Mouse (Mus musculus) forebrain, embryonic 16.5 days (tissue): Measurements from ENCODE around the gene Vstm5. TPM values are rescaled to one million over a fixed set of nuclear protein-coding genes. Genes with fewer than 3 reads are reported as not detected.

Experiments used
- ATAC-seq: fragments of 200-750 bp; cut with Nextera tagmentation; 2 replicates; pipeline ENCODE4 v1.8.0; 2017; ENCODE audit warnings: mild to moderate bottlenecking, moderate library complexity
- H3K27ac ChIP-seq: fragments of 300-500 bp; sonication (generic); 2 replicates; pipeline ENCODE4 v1.5.1; 2014; ENCODE audit warnings: low read length, control low read depth
- H3K27me3 ChIP-seq: fragments of 300-500 bp; sonication (generic); replicated peaks from 2 replicates; pipeline ENCODE4 v1.6.1; 2014; ENCODE audit warnings: low read length; ENCODE audit not compliant: control insufficient read depth, insufficient read depth
- H3K36me3 ChIP-seq: fragments of 300-500 bp; sonication (generic); 2 replicates; pipeline ENCODE4 v1.6.1; 2014; ENCODE audit not compliant: control insufficient read depth, insufficient read depth
- H3K4me1 ChIP-seq: fragments of 300-500 bp; sonication (generic); replicated peaks from 2 replicates; pipeline ENCODE4 v1.6.1; 2014; ENCODE audit warnings: low read length; ENCODE audit not compliant: control insufficient read depth, insufficient read depth
- H3K4me2 ChIP-seq: fragments of 300-500 bp; sonication (generic); 2 replicates; pipeline ENCODE4 v1.6.1; 2014; ENCODE audit warnings: mild to moderate bottlenecking, low read length, control low read depth
- H3K4me3 ChIP-seq: fragments of 300-500 bp; sonication (generic); replicated peaks from 2 replicates; pipeline ENCODE4 v1.5.1; 2014; ENCODE audit warnings: mild to moderate bottlenecking, low read length, control low read depth
- H3K9ac ChIP-seq: fragments of 300-500 bp; sonication (generic); replicated peaks from 2 replicates; pipeline ENCODE4 v1.6.1; 2014; ENCODE audit warnings: low read depth, low read length, control low read depth
- H3K9me3 ChIP-seq: fragments of 300-500 bp; sonication (generic); 2 replicates; pipeline ENCODE4 v1.6.1; 2016; ENCODE audit warnings: low read length; ENCODE audit not compliant: control insufficient read depth
- WGBS: fragments of 180-500 bp; shearing (Covaris S2); extraction: QIAGEN DNeasy Blood & Tissue Kit; methylation state at CpG from one replicate; pipeline ENCODE4 v1.1.7; 2014; 5-methylcytosine and 5-hydroxymethylcytosine counted together
- polyA plus RNA-seq: library from polyadenylated mRNA; unstranded; fragments of >200 nt; fragmentation: Nextera tagmentation; extraction: Ambion mirVana; gene quantifications from 2 replicates; pipeline ENCODE4 v1.2.1, GENCODE M21; 2015

Gene Vstm5
- polyA plus RNA-seq, 1 experiment from 2014 or later: 12.1 TPM

- Histone ChIP-seq H3K36me3 (peaks cover 10% of the 10 kb centered on the region), H3K27me3 (no peaks in the 10 kb centered on the region), H3K4me3 (peak within 1 kb of the TSS; percentile 63), H3K4me2 (peak within 1 kb of the TSS; percentile 83), H3K27ac (peak within 1 kb of the TSS; percentile 86), H3K9ac (peak within 1 kb of the TSS; percentile 77), H3K4me1 (peaks cover 20% of the 10 kb centered on the region), H3K9me3 (no peaks in the 10 kb centered on the region)
- 1% methylated on average over 56 of the region's 57 CpGs for WGBS
- peak; percentile 99 for ATAC-seq
These were observed 41.0 kb downstream of the Vstm5 start, which contains the start of gene Med17 for GRCm38 (mm10) chr9:15279649-15280490. Med17 (minus strand) TSS chr9:15279931.

- H3K27me3 ChIP-seq: no peaks in the 10 kb centered on the region
- peak overlapping the region; percentile 83 for H3K4me2 ChIP-seq
- 42% methylated on average over 5 of the region's 5 CpGs for WGBS
- peak overlapping the region; percentile 4 for H3K27ac ChIP-seq
- peak overlapping the region; percentile 60 for H3K9ac ChIP-seq
- H3K4me3 ChIP-seq: peak overlapping the region; percentile 63
- no peaks in the 10 kb centered on the region for H3K9me3 ChIP-seq
- H3K36me3 ChIP-seq: peaks cover 4% of the 10 kb centered on the region
- ATAC-seq: peak; percentile 0; the same call in 1 of the 2 replicates
- H3K4me1 ChIP-seq: peaks cover 20% of the 10 kb centered on the region
These were observed 41.6 kb downstream of the Vstm5 start for GRCm38 (mm10) chr9:15280491-15280879.

- Histone ChIP-seq H3K4me3 (no peak overlapping the region), H3K27ac (no peak overlapping the region), H3K9ac (no peak overlapping the region), H3K4me1 (peaks cover 6% of the 10 kb centered on the region), H3K4me2 (no peak overlapping the region), H3K27me3 (no peaks in the 10 kb centered on the region), H3K36me3 (peaks cover 2% of the 10 kb centered on the region; the same call in 1 of the 2 replicates), H3K9me3 (no peaks in the 10 kb centered on the region)
- 64% methylated on average over 3 of the region's 3 CpGs for WGBS
- no peak for ATAC-seq
These were observed 46.6 kb downstream of the Vstm5 start for GRCm38 (mm10) chr9:15285443-15285842.

GRCm38 (mm10) chr9:15287846-15288245 is 49.0 kb downstream of the Vstm5 start:
- peaks cover 3% of the 10 kb centered on the region; the same call in 1 of the 2 replicates for H3K36me3 ChIP-seq
- no peak overlapping the region for H3K4me2 ChIP-seq

GRCm38 (mm10) chr9:15288402-15288801 is 49.6 kb downstream of the Vstm5 start:
- no peaks in the 10 kb centered on the region for H3K4me1 ChIP-seq
- WGBS: 81% methylated on average over 3 of the region's 3 CpGs
- H3K36me3 ChIP-seq: peaks cover 3% of the 10 kb centered on the region; the same call in 1 of the 2 replicates
- ATAC-seq: no peak
- H3K27me3 ChIP-seq: no peaks in the 10 kb centered on the region
- H3K9me3 ChIP-seq: no peaks in the 10 kb centered on the region
- H3K4me3 ChIP-seq: no peak overlapping the region
- no peak overlapping the region for H3K9ac ChIP-seq
- no peak overlapping the region for H3K4me2 ChIP-seq
- no peak overlapping the region for H3K27ac ChIP-seq

More at GRCm38 (mm10) chr9:15287846-15288245, 49.0 kb downstream of the Vstm5 start:
- Histone ChIP-seq H3K27me3 (no peaks in the 10 kb centered on the region), H3K4me3 (no peak overlapping the region), H3K9ac (no peak overlapping the region), H3K4me1 (no peaks in the 10 kb centered on the region), H3K27ac (no peak overlapping the region), H3K9me3 (no peaks in the 10 kb centered on the region)
- ATAC-seq: no peak
- WGBS: 49% methylated on average over 6 of the region's 6 CpGs

GRCm38 (mm10) chr9:15289251-15289650 is 50.4 kb downstream of the Vstm5 start:
- Histone ChIP-seq H3K4me3 (no peak overlapping the region), H3K9ac (no peak overlapping the region), H3K27ac (no peak overlapping the region), H3K4me2 (no peak overlapping the region), H3K27me3 (no peaks in the 10 kb centered on the region), H3K9me3 (no peaks in the 10 kb centered on the region), H3K36me3 (peaks cover 3% of the 10 kb centered on the region; the same call in 1 of the 2 replicates), H3K4me1 (no peaks in the 10 kb centered on the region)
- WGBS: 94% methylated on average over 6 of the region's 6 CpGs
- no peak for ATAC-seq

- ATAC-seq: no peak
- H3K9me3 ChIP-seq: no peaks in the 10 kb centered on the region
- no peak overlapping the region for H3K27ac ChIP-seq
- 86% methylated on average over 7 of the region's 7 CpGs for WGBS
- H3K4me1 ChIP-seq: peaks cover 4% of the 10 kb centered on the region; the same call in 1 of the 2 replicates
- no peak overlapping the region for H3K4me2 ChIP-seq
- no peak overlapping the region for H3K9ac ChIP-seq
- H3K4me3 ChIP-seq: no peak overlapping the region
- H3K27me3 ChIP-seq: no peaks in the 10 kb centered on the region
- H3K36me3 ChIP-seq: no peaks in the 10 kb centered on the region
These were observed 58.3 kb downstream of the Vstm5 start for GRCm38 (mm10) chr9:15297112-15297511.

GRCm38 (mm10) chr9:15298451-15298850 is 59.6 kb downstream of the Vstm5 start:
- no peak overlapping the region for H3K27ac ChIP-seq
- H3K4me2 ChIP-seq: no peak overlapping the region
- no peak overlapping the region for H3K9ac ChIP-seq
- ATAC-seq: no peak
- H3K36me3 ChIP-seq: no peaks in the 10 kb centered on the region
- H3K27me3 ChIP-seq: no peaks in the 10 kb centered on the region
- 76% methylated on average over 2 of the region's 2 CpGs for WGBS
- H3K4me1 ChIP-seq: peaks cover 4% of the 10 kb centered on the region; the same call in 1 of the 2 replicates
- H3K4me3 ChIP-seq: no peak overlapping the region
- no peaks in the 10 kb centered on the region for H3K9me3 ChIP-seq

GRCm38 (mm10) chr9:15300056-15300455 is 61.2 kb downstream of the Vstm5 start:
- Histone ChIP-seq H3K4me3 (no peak overlapping the region), H3K9me3 (no peaks in the 10 kb centered on the region), H3K27me3 (no peaks in the 10 kb centered on the region), H3K27ac (no peak overlapping the region), H3K36me3 (no peaks in the 10 kb centered on the region), H3K4me2 (no peak overlapping the region), H3K9ac (no peak overlapping the region), H3K4me1 (peaks cover 4% of the 10 kb centered on the region; the same call in 1 of the 2 replicates)
- no peak for ATAC-seq
- WGBS: 91% methylated on average over 5 of the region's 5 CpGs
